Mouse (Mus musculus): ENCODE data around the gene Stx6. TPM values are rescaled to one million over a fixed set of nuclear protein-coding genes. Genes with fewer than 3 reads are reported as not detected.
"Not testable (repeated sequence)": the region's sequence is repeated elsewhere in the genome, so short reads cannot be mapped to it uniquely, and the experiment has no call there.

Stx6 gene
- polyA plus RNA-seq, 1 experiment from 2014 or later: 124 TPM

GRCm38 (mm10) chr1:155149403-155149802 lies 9.1 kb upstream of the Stx6 start:
- no peak overlapping the region for H3K4me2 ChIP-seq (ENCODE audit: low read length)
- H3K9ac ChIP-seq (replicated peaks; ENCODE audit: low read length): no peak overlapping the region
- no peaks in the 10 kb centered on the region for H3K36me3 ChIP-seq (ENCODE audit: control insufficient read depth, insufficient read depth, low read length)
- no peak overlapping the region for H3K4me3 ChIP-seq (replicated peaks; ENCODE audit: low read depth, low read length)
- ATAC-seq (ENCODE audit: low FRiP score, low TSS enrichment): no peak
- no peaks in the 10 kb centered on the region for H3K4me1 ChIP-seq (ENCODE audit: control insufficient read depth, insufficient read depth, low read length)
- no peaks in the 10 kb centered on the region for H3K9me3 ChIP-seq (ENCODE audit: control insufficient read depth, low read length)
- no peak for DNase-seq
- no peaks in the 10 kb centered on the region for H3K27me3 ChIP-seq (ENCODE audit: control insufficient read depth, insufficient read depth, low read length)
- H3K27ac ChIP-seq (replicated peaks; ENCODE audit: low read depth, low read length): no peak overlapping the region
- WGBS: 81% methylated on average over 3 of the region's 3 CpGs

- H3K4me1 ChIP-seq (ENCODE audit: control insufficient read depth, insufficient read depth, low read length): no peaks in the 10 kb centered on the region
- no peak for ATAC-seq (ENCODE audit: low FRiP score, low TSS enrichment)
- no peaks in the 10 kb centered on the region for H3K9me3 ChIP-seq (ENCODE audit: control insufficient read depth, low read length)
- H3K36me3 ChIP-seq (ENCODE audit: control insufficient read depth, insufficient read depth, low read length): no peaks in the 10 kb centered on the region
- no peak overlapping the region for H3K4me2 ChIP-seq (ENCODE audit: low read length)
- DNase-seq: no peak
- 94% methylated on average over 5 of the region's 5 CpGs for WGBS
- H3K4me3 ChIP-seq (replicated peaks; ENCODE audit: low read depth, low read length): no peak overlapping the region
- no peak overlapping the region for H3K27ac ChIP-seq (replicated peaks; ENCODE audit: low read depth, low read length)
- H3K9ac ChIP-seq (replicated peaks; ENCODE audit: low read length): no peak overlapping the region
- H3K27me3 ChIP-seq (ENCODE audit: control insufficient read depth, insufficient read depth, low read length): no peaks in the 10 kb centered on the region
Observed at GRCm38 (mm10) chr1:155150821-155151220, 7.7 kb upstream of the Stx6 start.

GRCm38 (mm10) chr1:155153906-155154305 lies 4.6 kb upstream of the Stx6 start:
- DNase-seq: no peak

GRCm38 (mm10) chr1:155158970-155159484 lies 512 bp downstream of the Stx6 start:
- H3K27ac ChIP-seq (replicated peaks; ENCODE audit: low read depth, low read length): peak overlapping the region; percentile 92
- DNase-seq: peak; percentile 68
- under 1% methylated on average over 41 of the region's 46 CpGs for WGBS

More at GRCm38 (mm10) chr1:155153906-155154305, 4.6 kb upstream of the Stx6 start:
- Histone ChIP-seq H3K4me1 (ENCODE audit: control insufficient read depth, insufficient read depth, low read length) (no peaks in the 10 kb centered on the region), H3K27ac (replicated peaks; ENCODE audit: low read depth, low read length) (no peak overlapping the region), H3K9ac (replicated peaks; ENCODE audit: low read length) (no peak overlapping the region), H3K36me3 (ENCODE audit: control insufficient read depth, insufficient read depth, low read length) (no peaks in the 10 kb centered on the region), H3K4me3 (replicated peaks; ENCODE audit: low read depth, low read length) (no peak overlapping the region), H3K4me2 (ENCODE audit: low read length) (no peak overlapping the region), H3K27me3 (ENCODE audit: control insufficient read depth, insufficient read depth, low read length) (no peaks in the 10 kb centered on the region), H3K9me3 (ENCODE audit: control insufficient read depth, low read length) (no peaks in the 10 kb centered on the region)
- WGBS: 75% methylated on average over 4 of the region's 4 CpGs
- ATAC-seq (ENCODE audit: low FRiP score, low TSS enrichment): no peak

DNA sequence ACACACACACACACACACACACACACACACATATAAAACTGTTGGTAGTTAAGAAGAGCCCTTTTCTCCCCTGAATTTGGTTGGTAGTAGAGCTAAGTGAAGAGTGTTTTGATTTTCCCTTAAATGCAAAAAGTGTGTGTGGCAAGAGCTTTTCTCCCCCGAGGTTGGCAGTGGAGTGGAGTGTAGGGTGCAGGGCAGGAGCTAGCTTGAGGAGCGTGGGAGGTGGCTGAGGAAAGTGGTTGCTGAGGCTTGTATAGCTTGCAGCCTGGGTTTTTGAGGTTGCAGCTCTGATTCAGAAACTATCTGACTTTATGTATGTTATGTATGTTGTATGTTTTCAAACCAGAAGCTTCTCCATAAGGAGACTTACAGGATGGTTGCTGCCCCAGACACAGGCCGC lies 8.9 kb downstream of the Stx6 start:
- ATAC-seq (ENCODE audit: low FRiP score, low TSS enrichment): no peak
- WGBS: 92% methylated on average over 3 of the region's 3 CpGs
- H3K9ac ChIP-seq (replicated peaks; ENCODE audit: low read length): no peak overlapping the region

More at GRCm38 (mm10) chr1:155158970-155159484, 512 bp downstream of the Stx6 start:
- Histone ChIP-seq H3K4me2 (ENCODE audit: low read length) (peak overlapping the region; percentile 62), H3K4me1 (ENCODE audit: control insufficient read depth, insufficient read depth, low read length) (peaks cover 12% of the 10 kb centered on the region), H3K9me3 (ENCODE audit: control insufficient read depth, low read length) (no peaks in the 10 kb centered on the region), H3K27me3 (ENCODE audit: control insufficient read depth, insufficient read depth, low read length) (no peaks in the 10 kb centered on the region), H3K9ac (replicated peaks; ENCODE audit: low read length) (peak overlapping the region; percentile 87), H3K4me3 (replicated peaks; ENCODE audit: low read depth, low read length) (peak overlapping the region; percentile 97), H3K36me3 (ENCODE audit: control insufficient read depth, insufficient read depth, low read length) (no peaks in the 10 kb centered on the region)
- ATAC-seq (ENCODE audit: low FRiP score, low TSS enrichment): peak; percentile 67

DNA sequence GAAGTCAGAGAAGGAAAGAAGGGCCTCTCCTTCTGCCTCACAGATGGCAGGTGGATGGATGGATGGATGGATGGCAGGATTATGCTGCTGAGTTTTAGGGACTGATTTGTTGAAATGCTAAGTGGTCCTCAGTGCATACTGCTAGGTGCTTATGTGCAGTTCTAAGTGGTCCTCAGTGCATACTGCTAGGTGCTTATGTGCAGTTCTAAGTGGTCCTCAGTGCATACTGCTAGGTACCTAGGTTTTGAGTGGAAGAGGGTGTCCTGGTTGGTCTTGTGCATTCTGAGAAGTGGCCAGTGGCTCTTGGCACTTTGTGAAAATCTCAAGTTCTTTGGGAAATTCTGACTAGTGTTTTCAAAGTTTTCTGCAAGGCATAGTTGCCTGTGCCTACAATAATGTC lies 11.4 kb downstream of the Stx6 start:
- no peaks in the 10 kb centered on the region for H3K27me3 ChIP-seq (ENCODE audit: control insufficient read depth, insufficient read depth, low read length)
- no peaks in the 10 kb centered on the region for H3K4me1 ChIP-seq (ENCODE audit: control insufficient read depth, insufficient read depth, low read length)
- no peak overlapping the region for H3K9ac ChIP-seq (replicated peaks; ENCODE audit: low read length)
- H3K27ac ChIP-seq (replicated peaks; ENCODE audit: low read depth, low read length): no peak overlapping the region
- no peak overlapping the region for H3K4me3 ChIP-seq (replicated peaks; ENCODE audit: low read depth, low read length)
- DNase-seq: no peak
- H3K36me3 ChIP-seq (ENCODE audit: control insufficient read depth, insufficient read depth, low read length): 0 out of 2 replicates have a peak, but pooled peaks cover under 1% of the 10 kb centered on the region
- no peaks in the 10 kb centered on the region for H3K9me3 ChIP-seq (ENCODE audit: control insufficient read depth, low read length)
- no peak for ATAC-seq (ENCODE audit: low FRiP score, low TSS enrichment)
- no peak overlapping the region for H3K4me2 ChIP-seq (ENCODE audit: low read length)

More for the DNA sequence above, 8.9 kb downstream of the Stx6 start:
- Histone ChIP-seq H3K9me3 (ENCODE audit: control insufficient read depth, low read length) (no peaks in the 10 kb centered on the region), H3K27ac (replicated peaks; ENCODE audit: low read depth, low read length) (no peak overlapping the region), H3K4me3 (replicated peaks; ENCODE audit: low read depth, low read length) (no peak overlapping the region), H3K4me2 (ENCODE audit: low read length) (no peak overlapping the region), H3K4me1 (ENCODE audit: control insufficient read depth, insufficient read depth, low read length) (no peaks in the 10 kb centered on the region), H3K36me3 (ENCODE audit: control insufficient read depth, insufficient read depth, low read length) (no peaks in the 10 kb centered on the region), H3K27me3 (ENCODE audit: control insufficient read depth, insufficient read depth, low read length) (no peaks in the 10 kb centered on the region)
- DNase-seq: no peak

DNA sequence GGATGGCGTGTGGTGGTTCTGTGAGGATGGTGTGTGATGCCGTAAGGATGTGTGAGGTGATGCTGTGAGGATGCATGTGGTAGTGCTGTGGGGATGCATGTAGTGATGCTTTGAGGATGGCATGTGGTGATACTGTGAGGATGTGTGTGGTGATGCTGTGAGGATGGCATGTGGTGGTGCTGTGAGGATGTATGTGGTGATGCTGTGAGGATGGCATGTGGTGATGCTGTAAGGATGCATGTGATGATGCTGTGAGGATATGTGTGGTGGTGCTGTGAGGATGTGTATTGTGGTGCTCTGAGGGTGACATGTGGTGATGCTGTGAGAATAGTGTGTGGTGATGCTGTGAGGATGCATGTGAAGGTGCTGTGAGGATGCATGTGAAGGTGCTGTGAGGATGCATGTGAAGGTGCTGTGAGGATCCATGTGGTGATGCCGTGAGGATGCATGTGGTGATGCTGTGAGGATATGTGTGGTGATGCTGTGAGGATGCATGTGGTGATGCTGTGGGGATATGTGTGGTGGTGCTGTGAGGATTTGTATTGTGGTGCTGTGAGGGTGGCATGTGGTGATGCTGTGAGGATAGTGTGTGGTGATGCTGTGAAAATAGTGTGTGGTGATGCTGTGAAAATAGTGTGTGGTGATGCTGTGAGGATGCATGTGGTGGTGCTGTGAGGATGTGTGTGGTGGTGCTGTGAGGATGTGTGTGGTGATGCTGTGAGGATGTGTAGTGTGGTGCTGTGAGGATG lies 14.6 kb downstream of the Stx6 start:
- H3K4me1 ChIP-seq (ENCODE audit: control insufficient read depth, insufficient read depth, low read length): no peaks in the 10 kb centered on the region
- H3K9ac ChIP-seq (replicated peaks; ENCODE audit: low read length): no peak overlapping the region
- H3K9me3 ChIP-seq (ENCODE audit: control insufficient read depth, low read length): no peaks in the 10 kb centered on the region
- H3K4me3 ChIP-seq (replicated peaks; ENCODE audit: low read depth, low read length): no peak overlapping the region
- H3K36me3 ChIP-seq (ENCODE audit: control insufficient read depth, insufficient read depth, low read length): peaks cover 24% of the 10 kb centered on the region
- DNase-seq (no peak), ATAC-seq (ENCODE audit: low FRiP score, low TSS enrichment) (no peak)
- no peak overlapping the region for H3K4me2 ChIP-seq (ENCODE audit: low read length)
- 92% methylated on average over 3 of the region's 3 CpGs for WGBS
- no peaks in the 10 kb centered on the region for H3K27me3 ChIP-seq (ENCODE audit: control insufficient read depth, insufficient read depth, low read length)
- no peak overlapping the region for H3K27ac ChIP-seq (replicated peaks; ENCODE audit: low read depth, low read length)

- H3K27ac ChIP-seq (replicated peaks; ENCODE audit: low read depth, low read length); ATAC-seq (ENCODE audit: low FRiP score, low TSS enrichment); H3K4me2 ChIP-seq (ENCODE audit: low read length); H3K4me1 ChIP-seq (ENCODE audit: control insufficient read depth, insufficient read depth, low read length); DNase-seq; H3K9ac ChIP-seq (replicated peaks; ENCODE audit: low read length); H3K27me3 ChIP-seq (ENCODE audit: control insufficient read depth, insufficient read depth, low read length); H3K4me3 ChIP-seq (replicated peaks; ENCODE audit: low read depth, low read length); H3K9me3 ChIP-seq (ENCODE audit: control insufficient read depth, low read length): not testable (repeated sequence)
- H3K36me3 ChIP-seq (ENCODE audit: control insufficient read depth, insufficient read depth, low read length): peaks cover 29% of the 10 kb centered on the region
- WGBS: 96% methylated on average over 1 of the region's 1 CpGs
Observed at GRCm38 (mm10) chr1:155173644-155174016, 15.1 kb downstream of the Stx6 start.

DNA sequence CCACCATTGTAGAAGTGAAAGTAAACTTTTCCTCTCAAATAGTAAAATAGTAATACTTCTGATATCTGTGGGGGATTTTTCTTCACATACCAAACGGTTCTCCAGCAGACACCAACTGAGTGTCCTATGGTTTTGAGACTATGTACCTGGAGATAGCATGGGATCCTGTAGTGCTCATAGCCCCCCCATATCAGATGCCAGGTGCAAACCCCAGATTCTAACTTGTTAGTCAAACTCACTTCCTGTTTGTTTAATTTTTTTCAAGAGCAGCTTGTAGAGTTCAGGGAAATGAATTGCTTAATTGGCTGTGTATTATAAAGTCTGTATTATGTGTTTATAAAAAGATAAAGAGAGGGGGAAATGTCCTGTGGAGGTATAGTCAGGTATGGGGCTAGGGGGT lies 15.9 kb downstream of the Stx6 start:
- no peak for DNase-seq
- Histone ChIP-seq H3K27ac (replicated peaks; ENCODE audit: low read depth, low read length) (no peak overlapping the region), H3K9ac (replicated peaks; ENCODE audit: low read length) (no peak overlapping the region), H3K9me3 (ENCODE audit: control insufficient read depth, low read length) (no peaks in the 10 kb centered on the region), H3K4me2 (ENCODE audit: low read length) (no peak overlapping the region), H3K27me3 (ENCODE audit: control insufficient read depth, insufficient read depth, low read length) (no peaks in the 10 kb centered on the region), H3K36me3 (ENCODE audit: control insufficient read depth, insufficient read depth, low read length) (peaks cover 37% of the 10 kb centered on the region), H3K4me3 (replicated peaks; ENCODE audit: low read depth, low read length) (no peak overlapping the region), H3K4me1 (ENCODE audit: control insufficient read depth, insufficient read depth, low read length) (no peaks in the 10 kb centered on the region)
- ATAC-seq (ENCODE audit: low FRiP score, low TSS enrichment): no peak
- 92% methylated on average over 1 of the region's 1 CpGs for WGBS

All from midbrain, embryonic 14.5 days (tissue).